Mouse (Mus musculus): ENCODE measurements around the gene Brpf3. TPM values are rescaled to one million over a fixed set of nuclear protein-coding genes. Genes with fewer than 3 reads are reported as not detected.

Gene Brpf3
- 42.9 and 44.4 TPM in 2 replicates for polyA plus RNA-seq (2015; fragmentation: Nextera tagmentation; extraction: Ambion mirVana)

DNA sequence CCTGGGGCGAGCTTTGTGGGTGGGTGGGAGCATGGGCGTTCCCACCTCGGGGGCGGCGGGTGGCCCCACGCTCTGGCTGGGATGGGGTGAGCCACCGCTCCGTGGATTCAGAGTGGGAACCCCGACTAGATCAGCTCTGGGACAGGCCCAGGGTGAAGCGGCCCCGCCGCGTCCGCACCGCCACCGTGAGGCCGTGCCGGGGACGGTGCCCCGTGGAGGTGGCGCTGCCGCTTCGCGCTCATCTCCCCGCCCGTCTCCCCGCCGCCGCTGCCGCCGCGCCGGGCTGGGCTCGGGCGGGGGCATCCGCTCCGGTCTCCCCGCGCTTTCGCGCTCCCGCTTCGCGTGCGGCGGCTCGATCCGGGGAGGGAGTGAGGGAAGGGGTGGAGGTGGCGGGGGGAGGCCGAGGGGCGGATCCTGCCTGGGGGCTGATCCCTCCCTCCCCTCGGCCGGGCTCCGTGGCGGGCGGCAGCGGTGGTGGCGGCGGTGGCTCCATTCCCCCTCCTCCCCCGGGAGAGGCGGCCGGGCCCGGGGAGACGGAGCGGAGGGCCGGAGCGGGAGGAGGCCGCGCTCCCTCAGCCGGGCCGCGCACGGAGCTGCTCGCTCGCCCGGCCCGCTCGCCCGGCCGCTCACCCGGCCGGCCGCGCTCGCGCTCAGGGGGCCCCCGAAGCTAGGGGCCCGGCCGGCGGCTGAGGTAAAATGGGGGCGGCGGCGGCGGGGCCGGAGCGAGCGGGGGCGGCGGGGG, at the start of gene Brpf3:
Gene Brpf3 (plus strand): TSS at position 420 of the 742 bp plus-strand sequence.
- under 1% methylated on average over 40 of the region's 99 CpGs for WGBS
- H3K4me3 ChIP-seq (ENCODE audit: low read depth, low read length) = peak within 1 kb of the TSS; percentile 90

GRCm38 (mm10) chr17:28756447-28756846, 44.4 kb upstream of the Brpf3 start:
- 63% methylated on average over 5 of the region's 5 CpGs for WGBS
- ATAC-seq = no peak
- no peak overlapping the region for H3K9ac ChIP-seq (ENCODE audit: low read depth, low read length)

More for the DNA sequence above, at the start of gene Brpf3:
- H3K27ac ChIP-seq (ENCODE audit: low read depth, low read length) = peak within 1 kb of the TSS; percentile 100
- no peaks in the 10 kb centered on the region for H3K4me1 ChIP-seq (replicated peaks; ENCODE audit: control insufficient read depth, insufficient read depth, low read length)
- no peaks in the 10 kb centered on the region for H3K9me3 ChIP-seq (ENCODE audit: control insufficient read depth)
- H3K36me3 ChIP-seq (ENCODE audit: control insufficient read depth, insufficient read depth) = peaks cover 2% of the 10 kb centered on the region; the same call in 1 of the 2 replicates
- peak; percentile 78 for ATAC-seq
- H3K27me3 ChIP-seq (replicated peaks; ENCODE audit: control insufficient read depth, insufficient read depth, low read length) = no peaks in the 10 kb centered on the region
- peak within 1 kb of the TSS; percentile 100 for H3K9ac ChIP-seq (ENCODE audit: low read depth, low read length)
- H3K4me2 ChIP-seq (replicated peaks; ENCODE audit: low read depth) = peak within 1 kb of the TSS; percentile 72
- peak; percentile 78 for TF ChIP-seq CTCF (IDR thresholded peaks at IDR 0.05; ENCODE audit: low read depth)

GRCm38 (mm10) chr17:28757470-28757869, 43.4 kb upstream of the Brpf3 start:
- 73% methylated on average over 2 of the region's 2 CpGs for WGBS
- no peak for ATAC-seq
- H3K36me3 ChIP-seq (ENCODE audit: control insufficient read depth, insufficient read depth) = no peaks in the 10 kb centered on the region
- H3K4me3 ChIP-seq (ENCODE audit: low read depth, low read length) = no peak overlapping the region
- no peaks in the 10 kb centered on the region for H3K9me3 ChIP-seq (ENCODE audit: control insufficient read depth)
- no peak overlapping the region for H3K27ac ChIP-seq (ENCODE audit: low read depth, low read length)
- TF ChIP-seq CTCF (IDR thresholded peaks at IDR 0.05; ENCODE audit: low read depth) = no peak
- no peak overlapping the region for H3K9ac ChIP-seq (ENCODE audit: low read depth, low read length)
- H3K27me3 ChIP-seq (replicated peaks; ENCODE audit: control insufficient read depth, insufficient read depth, low read length) = no peaks in the 10 kb centered on the region
- H3K4me1 ChIP-seq (replicated peaks; ENCODE audit: control insufficient read depth, insufficient read depth, low read length) = no peaks in the 10 kb centered on the region
- H3K4me2 ChIP-seq (replicated peaks; ENCODE audit: low read depth) = no peak overlapping the region

More at GRCm38 (mm10) chr17:28756447-28756846, 44.4 kb upstream of the Brpf3 start:
- no peaks in the 10 kb centered on the region for H3K36me3 ChIP-seq (ENCODE audit: control insufficient read depth, insufficient read depth)
- no peak for TF ChIP-seq CTCF (IDR thresholded peaks at IDR 0.05; ENCODE audit: low read depth)
- H3K4me1 ChIP-seq (replicated peaks; ENCODE audit: control insufficient read depth, insufficient read depth, low read length) = no peaks in the 10 kb centered on the region
- H3K27ac ChIP-seq (ENCODE audit: low read depth, low read length) = no peak overlapping the region
- H3K9me3 ChIP-seq (ENCODE audit: control insufficient read depth) = no peaks in the 10 kb centered on the region
- H3K4me2 ChIP-seq (replicated peaks; ENCODE audit: low read depth) = no peak overlapping the region
- no peaks in the 10 kb centered on the region for H3K27me3 ChIP-seq (replicated peaks; ENCODE audit: control insufficient read depth, insufficient read depth, low read length)
- no peak overlapping the region for H3K4me3 ChIP-seq (ENCODE audit: low read depth, low read length)

DNA sequence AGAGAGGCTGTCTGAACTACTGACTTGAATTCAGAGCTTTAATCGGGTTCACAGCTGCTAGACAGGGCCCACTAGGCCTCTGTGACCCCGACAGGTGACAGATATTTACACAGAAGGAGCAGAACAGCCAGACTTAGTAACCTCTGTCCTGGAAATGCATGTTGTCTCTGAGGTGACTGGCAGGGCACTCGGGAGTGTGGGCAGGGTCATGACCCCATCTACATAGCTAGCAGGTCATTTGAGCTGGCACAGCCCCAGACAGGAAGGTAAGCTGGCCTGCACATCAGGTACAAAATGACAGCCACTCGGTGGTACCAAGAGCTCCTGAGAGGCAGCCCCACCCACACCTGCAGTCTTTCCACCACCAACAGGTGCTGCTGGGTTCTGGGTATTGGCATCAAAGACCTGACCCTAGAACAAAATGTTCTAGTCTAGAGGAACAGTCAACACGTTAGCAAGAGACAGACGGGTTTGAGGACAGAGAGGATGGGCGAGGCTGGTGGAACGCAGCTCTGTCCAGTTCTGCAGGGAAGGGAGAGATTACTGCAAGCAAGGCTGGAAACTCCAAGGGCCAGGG, 40.1 kb upstream of the Brpf3 start:
- no peak overlapping the region for H3K27ac ChIP-seq (ENCODE audit: low read depth, low read length)

DNA sequence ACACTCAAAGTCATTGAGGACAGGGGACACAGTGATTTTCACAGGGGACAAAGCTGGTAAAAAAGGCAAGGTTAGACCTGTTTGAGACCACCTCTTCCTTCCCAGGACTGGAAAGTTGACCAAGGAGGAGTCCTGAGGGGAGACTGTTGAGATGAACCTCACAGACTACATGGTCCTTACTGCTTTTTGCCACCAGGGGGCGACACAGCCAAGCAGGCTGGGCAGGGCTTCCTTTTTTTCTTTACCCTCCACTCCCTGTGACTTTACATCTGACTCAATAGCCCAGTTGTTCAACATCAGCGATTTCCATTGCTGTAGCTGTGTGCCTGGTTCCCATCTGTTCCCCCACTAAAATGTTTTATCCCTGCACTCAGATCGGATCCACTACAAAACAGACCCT, 39.0 kb upstream of the Brpf3 start:
- H3K4me1 ChIP-seq (replicated peaks; ENCODE audit: control insufficient read depth, insufficient read depth, low read length) = no peaks in the 10 kb centered on the region
- H3K27me3 ChIP-seq (replicated peaks; ENCODE audit: control insufficient read depth, insufficient read depth, low read length) = no peaks in the 10 kb centered on the region
- H3K4me2 ChIP-seq (replicated peaks; ENCODE audit: low read depth) = no peak overlapping the region
- no peak overlapping the region for H3K9ac ChIP-seq (ENCODE audit: low read depth, low read length)
- TF ChIP-seq CTCF (IDR thresholded peaks at IDR 0.05; ENCODE audit: low read depth) = peak; percentile 98
- peak; percentile 42; the same call in 1 of the 2 replicates for ATAC-seq
- H3K4me3 ChIP-seq (ENCODE audit: low read depth, low read length) = no peak overlapping the region
- no peaks in the 10 kb centered on the region for H3K36me3 ChIP-seq (ENCODE audit: control insufficient read depth, insufficient read depth)
- 13% methylated on average over 3 of the region's 3 CpGs for WGBS
- no peak overlapping the region for H3K27ac ChIP-seq (ENCODE audit: low read depth, low read length)
- H3K9me3 ChIP-seq (ENCODE audit: control insufficient read depth) = no peaks in the 10 kb centered on the region

More for the DNA sequence above, 40.1 kb upstream of the Brpf3 start:
- Histone ChIP-seq H3K9ac (ENCODE audit: low read depth, low read length) (no peak overlapping the region), H3K27me3 (replicated peaks; ENCODE audit: control insufficient read depth, insufficient read depth, low read length) (no peaks in the 10 kb centered on the region), H3K4me2 (replicated peaks; ENCODE audit: low read depth) (no peak overlapping the region), H3K9me3 (ENCODE audit: control insufficient read depth) (no peaks in the 10 kb centered on the region), H3K4me3 (ENCODE audit: low read depth, low read length) (no peak overlapping the region), H3K4me1 (replicated peaks; ENCODE audit: control insufficient read depth, insufficient read depth, low read length) (no peaks in the 10 kb centered on the region), H3K36me3 (ENCODE audit: control insufficient read depth, insufficient read depth) (no peaks in the 10 kb centered on the region)
- WGBS = 51% methylated on average over 8 of the region's 8 CpGs
- peak; percentile 42 for ATAC-seq
- no peak for TF ChIP-seq CTCF (IDR thresholded peaks at IDR 0.05; ENCODE audit: low read depth)

GRCm38 (mm10) chr17:28766203-28766602, 34.7 kb upstream of the Brpf3 start:
- H3K4me2 ChIP-seq (replicated peaks; ENCODE audit: low read depth) = no peak overlapping the region
- no peak overlapping the region for H3K9ac ChIP-seq (ENCODE audit: low read depth, low read length)
- peaks cover 8% of the 10 kb centered on the region; the same call in 1 of the 2 replicates for H3K4me1 ChIP-seq (replicated peaks; ENCODE audit: control insufficient read depth, insufficient read depth, low read length)
- no peak for ATAC-seq
- TF ChIP-seq CTCF (IDR thresholded peaks at IDR 0.05; ENCODE audit: low read depth) = no peak
- no peaks in the 10 kb centered on the region for H3K9me3 ChIP-seq (ENCODE audit: control insufficient read depth)
- no peaks in the 10 kb centered on the region for H3K27me3 ChIP-seq (replicated peaks; ENCODE audit: control insufficient read depth, insufficient read depth, low read length)
- H3K27ac ChIP-seq (ENCODE audit: low read depth, low read length) = no peak overlapping the region
- 72% methylated on average over 3 of the region's 3 CpGs for WGBS
- no peaks in the 10 kb centered on the region for H3K36me3 ChIP-seq (ENCODE audit: control insufficient read depth, insufficient read depth)
- no peak overlapping the region for H3K4me3 ChIP-seq (ENCODE audit: low read depth, low read length)

Data from intestine, postnatal 0 days (tissue).